Mouse (Mus musculus): Measurements from ENCODE around the gene Gata2.

The Gata2 gene

DNA sequence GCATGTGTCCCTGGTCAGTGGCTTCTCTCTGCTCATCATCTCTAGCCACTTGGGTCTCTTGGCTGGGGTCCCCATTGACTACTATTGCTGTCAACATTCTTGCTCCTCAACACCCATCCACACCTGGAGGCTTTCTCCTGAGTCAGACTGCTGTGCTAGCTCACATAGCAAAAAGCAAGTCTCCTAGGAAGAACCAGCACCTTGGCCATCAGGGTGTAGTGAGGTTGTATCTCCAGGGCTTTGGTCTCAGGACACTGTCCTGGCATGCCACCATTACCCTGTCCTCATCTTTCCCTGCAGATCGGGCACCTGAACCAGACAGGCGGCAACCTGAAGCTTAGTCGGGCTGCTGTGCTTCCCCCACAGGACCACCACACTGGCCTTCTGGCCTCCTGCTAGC lies 14.6 kb downstream of the Gata2 start:
- no peak for DNase-seq (ENCODE audit: low spot score)

DNA sequence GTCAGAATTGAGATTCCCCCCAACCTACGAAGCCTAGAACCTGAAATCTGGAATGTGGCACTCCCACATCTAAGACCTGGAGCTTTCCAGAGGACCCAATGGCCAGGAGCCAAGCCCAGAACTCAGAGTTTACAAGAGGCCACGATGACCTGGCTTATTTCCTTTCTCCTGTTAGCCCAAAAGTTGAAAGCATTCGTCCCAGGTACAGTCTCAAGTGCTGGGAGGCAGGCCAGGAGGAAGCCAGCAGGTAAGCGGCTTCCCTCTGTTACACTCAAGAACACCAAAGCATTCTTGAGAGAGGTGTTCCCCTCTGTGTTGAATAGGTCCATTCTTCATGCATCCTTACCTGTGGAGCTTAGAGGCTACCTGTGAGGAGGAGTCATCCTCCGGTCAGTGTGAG lies 15.8 kb downstream of the Gata2 start:
- DNase-seq (ENCODE audit: low spot score), result no peak

DNA sequence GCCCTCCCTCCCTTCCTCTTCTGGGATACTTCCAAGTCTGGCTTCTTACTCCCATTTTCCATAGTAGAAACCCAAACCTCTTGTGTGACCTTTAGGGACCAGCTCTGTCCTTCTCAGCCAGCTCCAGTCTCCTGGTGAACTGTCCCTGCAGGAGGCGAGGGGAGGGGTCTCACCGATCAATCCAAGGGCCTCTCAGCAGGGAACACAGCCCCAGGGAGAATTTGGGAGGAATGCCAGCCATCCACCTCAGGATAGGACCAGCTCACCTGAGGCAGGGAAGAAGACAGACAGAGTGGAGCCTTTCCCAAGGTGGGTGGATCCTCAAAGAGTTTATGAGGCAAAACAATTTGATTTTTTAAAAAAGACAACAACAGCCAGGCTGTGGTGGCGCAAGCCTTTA lies 16.5 kb downstream of the Gata2 start:
- DNase-seq (ENCODE audit: low spot score), result no peak

DNA sequence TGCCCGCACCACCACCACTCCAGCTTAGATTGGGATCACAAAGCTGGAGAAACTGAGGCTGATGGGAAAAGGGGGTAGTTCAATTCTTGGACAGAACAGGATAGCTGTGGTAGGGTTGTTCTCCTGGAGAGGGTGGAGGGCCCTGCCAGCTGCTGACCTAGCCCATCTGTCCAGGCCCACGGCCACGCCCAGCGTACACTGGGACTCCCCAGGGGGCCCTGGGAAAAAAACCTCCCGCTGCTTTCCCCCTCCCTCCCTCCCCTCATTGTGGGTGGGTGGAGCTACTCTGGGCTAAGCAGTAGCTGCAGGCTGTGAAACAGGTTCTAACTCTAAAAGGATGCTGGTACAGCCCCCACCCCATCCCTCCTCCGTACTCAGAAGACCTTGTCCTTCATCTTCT lies 22.1 kb downstream of the Gata2 start:
- DNase-seq (ENCODE audit: low spot score), result no peak

DNA sequence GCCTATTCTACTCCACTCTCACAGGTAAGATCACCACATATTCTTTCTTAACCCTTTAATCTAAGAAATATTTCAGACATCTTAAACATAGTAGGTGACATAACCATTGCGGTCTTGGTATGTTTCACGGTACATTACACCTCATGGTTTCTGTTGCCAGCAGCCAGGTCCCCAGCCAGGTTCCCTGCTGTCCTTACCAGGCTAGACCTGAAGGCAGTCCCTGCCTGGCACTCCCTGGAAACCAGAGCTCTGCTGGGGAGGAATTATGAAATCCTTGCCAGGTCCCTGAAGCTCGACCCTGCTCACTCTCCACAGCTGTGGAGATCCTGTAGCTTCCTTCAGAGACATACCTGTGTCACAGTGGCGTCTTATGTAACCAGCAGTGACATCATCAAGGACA lies 22.5 kb downstream of the Gata2 start:
- no peak for DNase-seq (ENCODE audit: low spot score)

DNA sequence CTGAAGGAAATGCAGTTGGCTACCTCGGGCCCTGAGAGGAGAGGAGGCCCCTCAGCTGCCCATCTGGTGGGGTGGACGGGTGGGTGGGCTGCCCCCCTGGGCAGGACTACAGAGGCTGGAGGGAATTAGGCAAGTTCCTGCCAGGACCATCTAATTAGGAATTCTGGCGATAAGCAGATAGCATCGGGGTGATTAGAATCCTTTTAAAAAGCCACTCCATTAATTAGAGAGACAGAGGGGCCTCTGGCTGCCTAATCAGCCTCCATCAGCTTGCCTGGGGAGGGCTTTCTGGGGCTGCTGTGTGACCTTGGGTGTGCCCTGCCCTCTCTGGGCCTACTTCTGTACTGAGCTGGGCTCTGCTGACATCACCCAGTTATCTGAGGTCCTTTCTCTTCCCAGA lies 25.4 kb downstream of the Gata2 start:
- DNase-seq (ENCODE audit: low spot score), result no peak

DNA sequence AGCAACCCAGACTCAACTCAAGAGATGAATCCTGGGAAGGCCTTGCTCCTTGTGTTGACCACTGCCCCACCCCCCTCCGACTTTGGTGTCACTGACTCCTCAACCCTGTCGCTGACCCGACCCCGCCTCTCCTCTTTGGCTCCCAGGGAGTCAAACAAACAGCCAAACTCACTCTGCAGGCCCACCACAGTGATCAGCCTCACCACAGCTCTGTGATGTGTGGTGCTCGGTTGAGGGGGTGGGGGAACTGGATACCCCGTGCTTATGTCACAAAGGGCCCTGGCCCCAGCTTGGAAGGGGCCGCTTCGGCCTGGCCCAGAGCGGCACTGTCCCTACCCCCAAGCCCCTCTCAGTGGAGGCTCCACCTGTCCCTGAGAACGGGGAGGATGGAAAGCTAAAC lies 28.3 kb downstream of the Gata2 start, which contains the start of gene Dnajb8:
TSS of gene Dnajb8 (plus strand) at position 301 of the 400 bp plus-strand sequence.
- DNase-seq (ENCODE audit: low spot score), result no peak

DNA sequence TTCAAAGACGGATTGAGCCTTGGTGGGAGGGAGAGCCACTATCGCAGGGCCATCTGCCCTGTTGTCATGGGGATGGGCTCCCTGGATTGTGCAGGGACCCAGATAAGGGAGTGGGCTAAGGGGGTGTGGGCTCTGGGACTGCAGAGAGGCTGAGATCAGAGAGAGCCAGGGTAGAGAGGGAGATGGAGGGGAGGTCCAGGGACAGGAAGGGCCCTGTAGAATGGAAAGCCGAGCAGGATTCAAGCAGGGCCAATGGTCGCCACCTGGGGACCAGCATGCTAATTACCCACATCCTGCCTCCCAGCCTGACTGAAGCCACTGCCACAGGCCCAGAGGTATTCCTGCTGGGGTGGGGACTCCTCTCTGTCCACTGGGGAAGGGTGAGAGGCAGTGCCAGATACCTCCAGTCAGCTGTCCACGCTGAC lies 32.9 kb downstream of the Gata2 start:
- no peak for DNase-seq (ENCODE audit: low spot score)

DNA sequence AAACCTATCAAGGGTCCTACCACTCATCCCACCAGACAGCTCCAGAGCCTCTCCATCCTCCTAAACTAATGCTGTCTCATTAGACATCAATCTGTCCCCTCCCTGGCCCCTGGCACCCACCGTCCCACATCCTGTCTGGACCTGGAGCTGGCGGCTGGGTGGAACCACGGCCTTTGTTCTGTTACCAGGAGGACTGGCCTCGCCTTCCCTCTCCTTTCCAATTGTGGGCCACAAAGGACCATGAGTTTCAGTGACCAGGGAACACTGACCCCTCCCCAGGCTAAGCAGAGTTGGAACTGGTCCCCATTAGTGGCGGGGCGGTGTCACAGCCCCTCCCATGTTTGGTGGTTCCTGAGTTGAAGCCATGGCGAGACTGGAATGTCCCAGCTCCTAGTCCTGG lies 33.8 kb downstream of the Gata2 start:
- no peak for DNase-seq (ENCODE audit: low spot score)

DNA sequence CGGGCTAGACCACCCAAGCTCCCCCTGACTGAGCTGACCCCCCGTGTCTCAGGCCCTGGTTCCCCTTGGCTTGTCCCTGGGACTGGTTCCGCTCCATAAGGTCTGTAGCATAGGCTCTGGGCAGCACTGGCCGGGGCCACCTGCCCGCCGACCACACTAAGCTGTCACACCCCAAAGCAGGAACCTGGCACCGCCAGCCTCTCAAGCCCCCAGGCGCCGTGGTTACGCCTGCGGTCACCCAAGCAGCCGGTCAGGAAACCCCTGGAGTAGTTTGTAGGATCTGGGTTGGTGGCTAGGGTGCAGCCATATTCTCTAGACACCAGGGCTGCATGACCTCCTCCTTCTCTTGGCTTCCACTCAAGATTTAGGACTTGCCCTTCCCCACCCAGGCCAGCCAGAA lies 35.5 kb downstream of the Gata2 start:
- DNase-seq (ENCODE audit: low spot score), result no peak

DNA sequence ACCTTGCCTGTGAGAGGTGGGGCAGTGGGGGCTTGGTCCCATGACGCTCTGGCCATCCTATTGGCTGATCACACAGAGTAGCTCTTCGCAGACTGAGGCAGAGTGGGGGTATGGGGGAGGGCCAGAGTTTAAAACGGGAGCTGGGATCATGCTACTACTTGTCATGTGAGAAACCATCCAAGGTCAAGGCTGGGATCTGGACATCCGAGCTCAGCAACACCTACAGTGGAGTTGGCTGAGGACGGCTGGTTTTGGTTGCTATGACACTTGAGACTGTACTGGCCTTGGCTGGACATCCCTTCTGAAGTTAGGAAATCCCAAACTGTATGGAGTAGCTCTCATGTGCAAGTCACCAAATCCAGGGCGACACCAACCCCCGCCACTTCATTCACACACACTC lies 38.1 kb downstream of the Gata2 start:
- no peak for DNase-seq (ENCODE audit: low spot score)

DNA sequence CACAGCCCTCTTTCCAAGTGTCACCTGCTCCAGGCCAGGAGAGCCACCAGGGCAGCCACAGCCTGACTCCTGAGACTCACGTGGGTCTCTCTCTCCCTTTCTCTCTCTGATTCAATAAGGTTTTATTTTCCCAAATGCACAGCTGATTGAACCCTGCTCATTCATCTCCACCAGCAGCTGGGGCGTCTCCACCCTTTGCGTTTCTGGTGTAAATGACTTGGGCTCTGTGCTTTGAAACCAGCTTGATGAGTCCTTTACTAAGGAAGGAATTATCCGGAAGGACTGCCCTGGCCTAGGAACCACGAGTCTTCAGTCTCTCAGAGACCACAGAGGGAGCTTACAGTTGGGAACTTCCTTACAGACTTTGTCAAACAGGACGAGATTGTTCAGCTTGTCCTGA lies 38.5 kb downstream of the Gata2 start:
- DNase-seq (ENCODE audit: low spot score), result no peak

DNA sequence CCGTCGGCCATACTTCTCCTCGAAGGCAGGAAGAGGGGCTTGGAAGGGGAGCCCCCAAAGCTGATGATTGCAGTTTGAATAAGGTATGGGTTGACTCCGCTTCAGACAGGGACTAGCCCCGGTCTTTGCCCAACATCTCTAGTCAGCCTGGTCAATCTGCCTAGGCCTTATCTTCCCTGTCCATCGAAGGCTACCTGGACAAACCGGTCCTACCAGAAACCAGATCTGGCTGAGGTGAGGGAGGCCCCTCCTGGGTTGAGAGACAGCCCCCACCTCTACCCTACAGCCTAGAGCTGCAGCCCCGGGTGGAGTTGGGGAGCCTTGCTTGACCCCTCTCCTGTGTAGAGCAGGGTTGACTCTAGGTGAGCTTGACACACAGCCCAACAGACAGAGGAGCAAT lies 40.3 kb downstream of the Gata2 start:
- peak; percentile 88 for DNase-seq (ENCODE audit: low spot score)

DNA sequence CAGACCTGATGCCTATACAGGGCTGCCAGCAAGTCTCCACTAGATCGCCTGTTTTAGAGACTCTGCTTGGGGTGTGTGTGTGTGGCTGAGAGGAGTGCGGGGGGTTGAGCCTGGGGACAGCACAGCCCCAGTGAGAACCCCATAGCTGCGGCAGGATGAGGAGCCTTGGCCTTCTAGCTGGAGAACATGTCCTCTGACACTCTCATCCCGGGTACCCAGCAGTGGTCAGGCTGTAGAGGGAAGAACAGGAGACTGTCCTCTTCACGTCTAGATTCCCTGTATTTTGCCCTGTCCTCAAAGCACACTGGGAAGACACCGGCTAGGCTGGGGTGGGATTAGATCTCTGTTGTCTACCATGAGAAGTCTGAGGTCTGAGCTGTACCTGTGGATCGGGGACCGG lies 41.8 kb downstream of the Gata2 start:
- no peak for DNase-seq (ENCODE audit: low spot score)

DNA sequence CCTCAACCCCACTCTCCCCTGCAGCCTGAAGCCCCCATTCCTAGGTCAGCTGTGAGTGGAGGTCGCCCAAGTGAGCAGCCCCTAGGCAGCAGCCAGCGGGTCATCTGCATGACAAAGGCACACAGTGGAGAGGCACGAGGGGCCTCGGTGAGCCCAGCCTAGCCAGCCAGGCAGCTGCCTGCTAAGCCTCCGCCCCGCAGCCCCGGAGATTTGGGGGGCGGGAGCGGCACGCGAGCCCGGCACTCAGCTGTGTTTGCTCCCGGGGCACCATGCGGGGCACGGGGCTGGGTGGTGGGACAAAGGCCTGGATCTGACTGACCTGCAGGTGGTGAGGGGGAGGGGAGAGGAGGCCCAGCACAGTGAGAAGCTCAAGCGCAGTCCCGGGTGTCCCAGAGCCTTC lies 42.3 kb downstream of the Gata2 start:
- DNase-seq (ENCODE audit: low spot score), result no peak

DNA sequence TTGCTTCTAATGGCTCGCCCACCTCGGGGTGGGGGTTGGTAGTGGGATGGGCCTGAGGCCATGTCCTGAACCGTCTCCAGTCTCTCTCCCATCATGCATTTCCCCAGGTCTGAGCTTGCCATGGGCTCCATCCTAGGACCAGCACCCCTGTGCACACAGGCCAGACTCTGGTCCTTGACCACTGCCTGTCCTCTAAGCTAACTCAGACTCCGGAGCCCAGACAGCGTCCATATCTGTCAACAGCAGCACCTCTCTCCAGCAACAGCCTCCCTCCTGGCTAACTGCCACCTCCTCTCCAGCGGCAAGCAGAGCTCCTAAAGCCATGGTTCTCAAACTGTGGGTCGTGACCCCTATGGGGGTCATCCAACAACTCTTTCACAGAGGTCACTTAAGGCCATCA lies 42.8 kb downstream of the Gata2 start:
- DNase-seq (ENCODE audit: low spot score), result no peak

DNA sequence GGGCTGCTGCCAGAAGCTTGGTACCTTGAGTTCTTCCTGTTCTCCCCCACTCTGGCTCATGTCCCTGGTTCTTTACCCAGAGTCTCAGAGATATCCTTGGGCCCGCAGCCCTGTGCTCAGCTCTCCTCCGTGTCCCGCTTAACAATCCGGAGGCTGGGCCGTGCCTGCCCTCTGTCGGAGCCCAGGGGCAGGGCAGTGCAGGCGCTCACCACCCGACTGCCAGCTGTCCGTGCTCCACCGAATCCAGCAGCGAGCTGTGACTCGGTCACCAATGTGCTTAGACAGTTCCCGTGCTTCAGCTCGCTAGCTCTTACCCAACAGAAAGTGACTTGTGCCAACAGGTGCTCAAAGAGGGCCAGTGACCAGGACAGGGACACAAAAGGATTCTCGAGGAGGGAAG lies 48.9 kb downstream of the Gata2 start:
- DNase-seq (ENCODE audit: low spot score), result peak; percentile 82

DNA sequence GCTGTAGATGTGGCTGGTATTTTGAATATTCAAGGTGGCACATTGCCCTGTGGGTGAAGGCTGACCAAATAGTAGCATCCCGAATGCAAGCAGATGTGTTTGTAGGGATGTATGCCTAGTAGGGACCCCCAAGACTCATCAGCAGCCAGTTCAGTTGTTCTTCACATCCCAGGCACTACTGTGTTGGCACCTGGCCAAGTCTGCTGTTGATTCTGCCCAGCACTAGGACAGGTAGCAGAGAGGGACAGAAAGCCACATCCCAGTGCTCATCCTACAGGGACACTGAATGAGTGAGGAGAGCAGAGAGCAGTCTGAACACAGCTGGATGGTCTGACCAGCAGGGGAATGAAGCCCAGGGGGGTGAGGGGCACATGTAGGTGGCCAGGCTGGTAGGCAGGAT lies 55.5 kb downstream of the Gata2 start:
- DNase-seq (ENCODE audit: low spot score), result no peak

DNA sequence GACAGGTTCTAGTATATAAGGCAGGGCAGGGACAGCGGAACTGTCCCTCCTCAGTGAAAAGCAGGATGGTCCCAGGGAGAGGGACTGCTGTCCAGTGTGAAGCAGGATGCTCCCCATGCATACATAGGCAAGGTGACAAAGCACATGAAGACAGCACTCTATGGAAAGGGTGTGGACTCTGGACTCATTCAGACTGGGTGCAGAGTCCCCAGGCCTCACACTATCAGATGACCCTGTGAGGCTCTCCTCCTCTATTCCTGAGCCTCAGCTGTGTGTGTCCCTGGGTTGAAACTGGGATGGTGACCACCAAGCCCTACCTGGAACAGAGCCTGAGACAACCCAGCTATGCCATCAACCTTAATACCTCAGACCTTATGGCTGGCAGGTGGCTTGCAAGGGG lies 57.7 kb downstream of the Gata2 start:
- DNase-seq (ENCODE audit: low spot score), result no peak

DNA sequence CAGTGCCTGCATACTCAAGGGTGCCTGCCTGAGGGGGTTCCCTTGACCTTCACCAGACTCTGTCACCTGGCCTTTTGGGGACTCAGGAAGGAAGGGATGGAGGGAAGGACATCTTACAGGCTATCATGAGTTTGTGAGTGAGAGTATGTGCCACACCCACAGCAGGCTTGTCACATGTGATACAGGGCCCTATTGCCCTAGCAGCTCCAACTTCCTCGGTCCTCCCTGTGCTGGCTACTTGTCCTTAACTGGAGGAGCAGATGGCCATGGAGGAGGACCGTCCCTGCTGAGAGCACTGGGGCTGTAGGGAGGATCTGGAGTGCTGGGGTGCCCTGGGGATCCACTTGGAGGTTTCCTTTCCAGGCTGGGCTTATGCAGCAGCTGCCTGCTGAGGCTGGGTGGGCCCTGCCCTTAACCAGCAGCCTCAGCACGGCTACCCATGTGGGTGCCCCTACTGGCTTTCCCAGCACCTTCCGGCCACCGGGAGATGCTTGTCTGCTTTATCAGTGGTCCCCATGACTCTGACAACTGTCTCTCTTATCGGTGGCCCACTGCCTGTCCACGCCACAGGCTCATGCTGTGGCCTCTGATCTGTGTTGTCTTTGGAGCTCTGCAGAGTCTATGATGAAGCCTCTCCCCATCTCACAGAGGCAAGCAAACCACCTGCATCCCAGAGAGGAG lies 58.2 kb downstream of the Gata2 start:
- DNase-seq (ENCODE audit: low spot score), result no peak

DNA sequence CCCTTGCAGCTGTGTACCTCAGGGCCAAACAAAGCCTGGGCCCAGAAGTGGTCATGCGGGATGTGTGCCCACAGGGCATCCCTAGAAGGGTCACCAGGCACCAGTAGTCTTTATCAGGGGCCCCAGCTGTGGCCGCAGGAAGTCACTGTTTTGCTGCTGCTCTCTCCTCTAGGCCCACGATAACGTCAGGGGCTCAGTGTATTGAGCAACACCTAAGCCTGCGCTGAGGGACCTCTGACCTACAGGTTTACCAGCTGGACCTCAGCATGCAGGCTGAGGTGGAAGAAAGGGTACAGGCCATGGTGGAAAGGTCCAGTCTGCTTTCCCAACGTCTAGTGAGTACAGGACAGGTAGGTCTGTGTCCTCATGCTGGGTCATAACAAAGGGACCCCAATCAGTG lies 60.4 kb downstream of the Gata2 start:
- no peak for DNase-seq (ENCODE audit: low spot score)

DNA sequence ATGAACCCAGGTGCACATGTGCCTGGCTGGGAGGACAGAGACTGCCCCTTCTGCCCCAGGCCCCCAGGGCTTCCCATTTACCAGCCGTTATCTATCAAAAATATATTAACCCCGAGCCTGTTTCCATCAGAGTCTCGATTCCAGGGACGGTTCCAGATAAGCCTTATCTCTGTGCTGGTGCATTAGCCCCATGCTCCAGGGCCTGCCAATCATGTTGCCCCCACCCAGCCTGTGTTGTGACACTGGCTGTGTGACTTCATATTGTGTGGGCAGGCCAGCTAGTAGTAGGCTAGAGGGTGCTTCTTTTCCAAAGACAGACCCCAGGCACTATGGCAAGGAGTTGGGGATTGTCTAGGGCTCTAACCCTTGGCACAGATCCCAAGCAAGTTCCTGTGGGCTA lies 61.7 kb downstream of the Gata2 start:
- no peak for DNase-seq (ENCODE audit: low spot score)

All from urinary bladder, postnatal 14 days (tissue).